Mouse (Mus musculus) ES-E14 (cell line): ENCODE measurements around the gene Rcan1.

Experiments used
- CHD2 ChIP-seq: IDR thresholded peaks from 2 replicates; pipeline ENCODE4 v1.6.1; 2014; ENCODE audit warnings: mild to moderate bottlenecking, low read depth, low read length, inconsistent platforms
- HCFC1 ChIP-seq: IDR thresholded peaks from 2 replicates; pipeline ENCODE4 v1.6.1; 2012; ENCODE audit warnings: low read length, inconsistent platforms, borderline replicate concordance; ENCODE audit not compliant: insufficient read depth
- ZNF384 ChIP-seq: IDR thresholded peaks from 2 replicates; pipeline ENCODE4 v1.6.1; 2012; ENCODE audit warnings: low read depth, low read length, inconsistent platforms

GRCm38 (mm10) chr16:92369260-92369659, 101.4 kb downstream of the Rcan1 start:
- TF ChIP-seq ZNF384 (no peak), CHD2 (no peak), HCFC1 (no peak)
